Mouse (Mus musculus) granulocyte monocyte progenitor cell, adult 5-6 weeks (primary cell): Measurements from ENCODE around the gene Armh3. TPM values are rescaled to one million over a fixed set of nuclear protein-coding genes. Genes with fewer than 3 reads are reported as not detected.

Experiments
- ATAC-seq: replicated peaks from 2 replicates; pipeline ENCODE4 v1.8.0; 2016; ENCODE audit warnings: mild to moderate bottlenecking, moderate TSS enrichment, inconsistent platforms; ENCODE audit not compliant: poor library complexity, severe bottlenecking
- total RNA-seq, 2 experiments: library from RNA; stranded (forward) in 1 of 2; stranded (reverse) in 1 of 2; fragments of 200-712, 200-1000 nt in 1 of 2; fragments of >200 nt in 1 of 2; fragmentation: Nextera tagmentation in 1 of 2; gene quantifications; 2 replicates each; pipeline ENCODE4 v1.2.3; 2014 to 2017

Gene Armh3
- total RNA-seq, 2 experiments from 2014 or later, result 13.3 to 15.1 TPM

DNA sequence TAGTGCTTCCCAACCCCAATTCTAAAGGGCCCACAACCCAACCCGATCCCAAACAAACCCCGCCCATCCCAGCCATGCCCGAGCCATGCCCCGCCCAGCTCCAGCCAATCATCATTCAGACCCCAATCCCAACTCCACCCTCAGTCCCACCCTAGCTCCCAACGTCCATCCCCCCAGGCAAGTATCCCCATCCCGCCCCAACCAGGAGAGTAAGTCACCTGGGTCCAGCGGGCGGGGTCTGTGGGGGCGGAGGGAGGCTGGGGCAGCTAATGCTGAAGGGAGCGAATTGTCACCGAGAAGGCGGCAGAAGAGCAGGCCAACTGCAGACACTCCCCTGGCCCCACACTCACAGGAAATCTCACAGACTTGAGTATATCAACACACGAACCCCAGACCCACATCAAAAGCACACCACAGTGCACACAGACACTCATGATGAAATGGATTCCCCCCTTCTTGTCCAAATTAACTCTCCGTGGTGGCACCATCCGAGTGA lies 202.2 kb downstream of the Armh3 start:
- ATAC-seq, result peak; percentile 20; the same call in 1 of the 2 replicates

DNA sequence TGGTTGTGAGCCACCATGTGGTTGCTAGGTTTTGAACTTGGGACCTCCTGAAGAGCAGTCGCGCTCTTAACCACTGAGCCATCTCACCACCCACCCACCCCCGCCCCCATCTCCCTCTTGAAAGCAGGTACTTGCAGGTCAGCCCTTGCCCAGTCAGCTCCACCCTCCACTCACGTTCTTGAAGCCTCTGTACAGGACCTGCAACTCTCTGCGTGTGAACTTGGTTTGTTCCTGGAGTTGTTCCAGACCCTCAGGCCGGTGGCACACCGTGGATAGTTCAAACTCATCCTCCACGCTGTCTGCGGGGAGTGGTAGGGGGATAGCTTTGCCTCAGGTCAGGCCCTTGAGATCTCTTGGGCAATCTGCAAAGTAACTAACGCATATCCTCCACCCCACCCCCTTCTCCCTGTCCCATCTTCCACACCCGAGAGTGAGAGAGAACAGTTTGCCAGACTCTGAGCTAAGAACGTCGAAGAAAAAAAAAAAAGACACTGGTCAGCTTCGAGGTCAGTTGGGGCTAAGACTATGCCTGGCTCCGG lies 202.8 kb downstream of the Armh3 start:
- ATAC-seq, result no peak

DNA sequence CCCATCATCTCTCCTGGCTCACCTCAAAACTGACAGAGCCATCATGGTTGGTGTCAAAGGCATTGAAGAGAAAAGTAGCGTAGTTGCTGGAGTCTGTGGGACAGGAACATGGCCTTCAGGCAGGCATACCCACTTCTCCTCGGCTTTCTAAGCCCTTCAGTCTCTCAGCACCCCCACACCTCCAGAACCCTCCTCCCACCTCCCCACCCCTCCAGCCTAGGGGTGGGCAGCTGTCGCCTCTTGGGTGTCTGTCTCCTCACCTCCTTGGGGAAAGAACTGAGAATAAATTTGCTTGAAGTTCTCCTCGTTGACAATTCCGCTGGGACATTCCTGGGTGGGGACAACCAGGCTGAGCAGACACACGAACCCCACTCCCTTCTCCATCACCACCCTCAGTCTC lies 203.6 kb downstream of the Armh3 start:
- ATAC-seq, result no peak

DNA sequence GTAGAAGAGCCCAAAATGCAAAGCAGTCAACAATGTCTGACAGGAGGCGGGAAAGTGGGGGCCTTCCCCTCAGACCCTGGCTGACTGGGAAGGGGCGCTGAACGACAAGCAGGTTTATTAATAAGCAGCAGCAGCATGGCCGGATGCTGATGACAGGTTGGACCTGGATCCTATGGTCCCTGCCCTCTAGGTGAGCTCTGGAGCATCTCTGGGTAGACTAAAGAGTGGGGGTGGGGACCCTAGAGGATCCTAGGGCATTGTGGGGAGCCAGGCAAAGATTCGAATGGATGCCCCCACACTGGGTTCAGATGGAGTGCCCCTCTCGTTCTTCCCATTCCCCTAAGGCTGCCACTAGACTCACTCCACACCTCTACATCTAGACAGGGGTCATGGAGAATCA lies 205.9 kb downstream of the Armh3 start:
- ATAC-seq, result no peak

DNA sequence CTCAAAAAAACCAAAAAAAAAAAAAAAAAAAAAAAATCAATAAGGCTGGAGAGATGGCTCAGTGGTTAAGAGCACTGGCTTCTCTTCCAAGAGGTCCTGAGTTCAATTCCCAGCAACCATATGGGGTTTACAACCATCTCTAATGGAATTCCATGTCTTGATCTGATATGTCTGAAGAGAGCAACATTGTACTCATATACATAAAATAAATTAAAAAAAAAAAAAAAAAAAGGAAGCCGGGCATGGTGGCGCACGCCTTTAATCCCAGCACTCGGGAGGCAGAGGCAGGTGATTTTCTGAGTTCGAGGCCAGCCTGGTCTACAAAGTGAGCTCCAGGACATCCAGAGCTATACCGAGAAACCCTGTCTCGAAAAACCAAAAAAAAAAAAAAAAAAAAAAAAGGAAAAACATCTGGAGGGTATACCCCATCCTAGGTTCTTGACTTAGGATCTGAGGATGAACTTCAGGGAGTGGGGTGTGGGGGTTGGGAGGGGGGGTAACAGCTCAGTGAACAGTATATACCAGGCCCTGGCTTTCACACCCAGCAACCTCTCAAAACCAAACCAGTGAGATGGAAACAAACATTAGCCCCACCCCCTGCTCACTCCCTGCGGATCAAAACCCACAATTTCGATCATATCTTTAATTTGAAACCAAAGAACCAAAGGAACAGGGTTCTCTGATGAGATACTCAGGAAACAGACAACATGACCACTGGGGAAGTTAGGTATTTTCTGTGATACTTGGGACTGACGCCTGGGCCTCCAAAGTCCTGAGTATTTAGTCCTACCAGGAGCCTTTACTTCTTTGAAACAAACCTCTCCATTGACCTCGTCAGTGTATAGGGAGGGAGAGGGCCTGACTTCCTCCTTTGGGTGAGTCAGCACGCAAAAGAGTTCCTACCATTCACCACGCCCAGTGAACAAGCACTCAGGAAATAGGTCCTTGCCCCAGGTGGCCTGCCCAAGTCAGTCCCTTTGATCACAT lies 208.1 kb downstream of the Armh3 start:
- peak; percentile 97 for ATAC-seq

DNA sequence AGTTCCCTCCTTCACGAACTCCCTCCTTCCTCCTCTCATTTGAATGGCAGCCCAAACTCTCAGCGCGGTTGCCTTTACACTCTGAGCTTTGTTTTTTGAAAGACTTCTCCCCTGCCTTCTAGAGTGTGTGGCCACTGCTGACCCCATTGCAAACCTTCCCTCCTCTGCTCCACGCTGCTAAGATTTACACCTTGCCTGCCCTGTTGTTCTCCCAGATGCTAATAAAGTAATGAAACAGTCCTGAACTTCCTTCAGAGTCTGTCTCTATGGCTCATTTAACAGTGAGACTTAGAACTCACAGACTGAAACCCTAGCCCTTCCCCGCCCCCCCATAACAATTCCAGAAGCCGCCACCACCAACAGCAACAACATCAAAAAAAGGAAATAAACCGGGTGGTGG lies 208.9 kb downstream of the Armh3 start:
- no peak for ATAC-seq

DNA sequence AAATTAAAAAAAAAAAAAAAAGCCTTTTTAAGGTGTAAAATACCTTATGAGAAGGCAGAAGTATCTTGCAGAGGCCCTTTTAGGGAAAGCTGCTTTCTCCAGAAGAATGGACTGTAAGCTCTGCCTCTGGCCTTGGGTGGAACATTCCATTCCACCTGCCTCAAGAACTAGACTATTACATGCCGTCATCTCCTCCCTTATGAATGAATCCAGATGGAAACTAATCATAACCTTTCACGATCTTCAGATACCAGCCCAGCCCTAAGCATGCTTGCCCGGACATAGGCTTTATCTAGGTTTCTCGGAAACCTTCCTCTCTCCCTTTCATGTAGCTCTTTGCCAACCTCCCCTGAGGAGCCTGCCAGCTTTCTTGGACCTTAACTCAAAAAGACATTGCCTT lies 210.0 kb downstream of the Armh3 start:
- ATAC-seq, result no peak

DNA sequence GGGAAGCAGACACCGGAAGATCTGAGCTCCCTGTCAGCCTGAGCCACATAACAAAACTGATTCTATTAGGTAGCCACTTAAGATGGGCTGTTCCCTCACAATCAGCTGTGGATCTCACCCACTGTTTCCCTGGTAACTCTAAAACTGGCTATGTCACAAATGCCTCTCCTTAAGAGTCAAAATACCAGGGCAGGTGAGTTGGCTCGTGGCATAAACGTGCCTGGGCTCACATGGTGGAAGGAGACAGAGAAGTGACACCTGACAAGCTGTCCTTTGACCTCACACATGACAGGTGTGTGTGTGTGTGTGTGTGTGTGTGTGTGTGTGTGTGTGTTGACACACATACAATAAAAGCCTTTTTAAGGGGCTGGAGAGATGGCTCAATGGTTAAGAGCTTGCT lies 210.8 kb downstream of the Armh3 start:
- no peak for ATAC-seq

DNA sequence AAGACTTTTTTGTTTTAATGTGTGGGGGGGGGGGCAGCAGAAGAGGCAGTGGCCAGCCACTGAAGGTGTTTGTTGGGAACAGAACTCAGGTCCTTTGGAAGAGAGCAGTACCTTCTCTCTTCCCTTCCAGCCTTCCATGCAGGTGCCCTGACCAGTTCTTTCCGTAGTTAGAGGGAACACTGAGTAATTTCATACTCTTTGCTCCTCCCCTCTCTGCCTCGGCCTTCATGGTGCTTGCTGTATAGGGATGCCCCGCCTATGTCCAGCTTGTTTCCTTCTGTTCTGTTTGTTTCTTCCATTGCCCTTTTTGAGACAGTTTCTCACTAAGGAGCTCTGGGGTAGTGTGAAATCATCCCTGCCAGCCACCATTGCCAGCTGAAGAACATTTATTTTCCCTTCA lies 212.8 kb downstream of the Armh3 start:
- no peak for ATAC-seq

DNA sequence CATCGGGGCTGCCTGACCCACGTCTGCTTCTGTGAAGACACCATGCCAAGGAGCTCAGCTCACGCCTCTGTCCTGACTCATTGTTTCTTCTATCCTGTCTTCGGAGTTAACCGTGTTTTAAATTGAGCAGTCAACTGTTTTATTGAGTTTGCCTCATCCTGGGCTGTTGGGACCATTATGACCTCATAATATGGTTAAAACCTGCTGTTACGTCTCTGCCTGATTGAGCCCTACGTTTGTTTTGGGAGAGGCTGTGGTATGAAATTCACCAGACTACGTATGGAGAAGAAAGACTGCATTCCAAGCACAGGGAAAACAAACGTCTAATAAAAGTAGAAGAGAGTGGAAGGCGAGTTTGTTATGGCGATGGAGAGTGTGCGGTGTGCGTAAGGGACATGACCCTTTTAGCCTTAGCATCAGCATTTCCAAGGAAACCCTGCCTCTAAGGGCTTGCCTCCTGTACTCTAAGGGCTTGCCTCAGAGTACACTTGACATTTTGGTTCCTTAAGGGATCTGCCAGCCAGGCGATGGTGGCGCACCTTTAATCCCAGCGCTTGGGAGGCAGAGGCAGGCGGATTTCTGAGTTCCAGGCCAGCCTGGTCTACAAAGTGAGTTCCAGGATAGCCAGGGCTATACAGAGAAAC lies 214.2 kb downstream of the Armh3 start:
- no peak for ATAC-seq

DNA sequence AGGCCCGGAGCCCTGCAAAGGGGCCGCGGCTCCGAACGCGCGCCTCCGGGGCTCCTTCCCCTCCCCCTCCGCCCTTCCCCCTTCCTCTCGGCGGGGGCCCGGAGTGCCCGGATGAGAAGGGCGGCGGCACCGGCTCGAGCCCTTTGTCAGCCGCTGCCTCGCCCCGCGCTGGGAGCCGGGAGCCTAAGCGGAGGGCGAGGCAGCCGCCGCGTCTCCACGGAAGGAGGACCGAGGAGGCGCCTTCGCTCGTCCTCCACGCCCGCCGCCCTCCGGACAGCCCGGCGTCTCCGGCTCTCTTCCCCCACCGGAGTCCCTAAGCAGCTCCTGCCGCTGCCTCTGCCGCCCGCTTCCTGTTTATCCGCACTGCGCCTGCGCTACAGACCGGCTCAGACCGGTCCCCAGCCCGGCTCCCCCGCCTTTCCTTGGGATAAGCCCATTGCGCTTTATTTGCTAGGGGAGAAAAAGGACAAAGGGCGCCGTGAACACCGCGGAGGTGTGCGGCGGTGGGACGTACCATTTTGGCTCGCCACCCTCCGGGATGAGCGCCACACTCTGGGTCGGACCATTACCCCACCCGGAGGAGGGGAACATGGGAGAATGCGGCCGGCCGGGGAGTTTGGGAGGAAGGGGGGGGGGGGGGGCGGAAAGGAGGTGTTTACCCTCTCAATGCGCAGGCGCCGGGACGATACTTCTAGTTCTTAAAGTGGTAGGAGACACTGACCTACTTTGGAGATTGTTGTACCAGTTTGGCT lies 214.9 kb downstream of the Armh3 start, which contains the start of gene Mgea5:
Gene Mgea5 (minus strand): TSS at position 657 of the 752 bp plus-strand sequence.
- peak; percentile 92 for ATAC-seq

DNA sequence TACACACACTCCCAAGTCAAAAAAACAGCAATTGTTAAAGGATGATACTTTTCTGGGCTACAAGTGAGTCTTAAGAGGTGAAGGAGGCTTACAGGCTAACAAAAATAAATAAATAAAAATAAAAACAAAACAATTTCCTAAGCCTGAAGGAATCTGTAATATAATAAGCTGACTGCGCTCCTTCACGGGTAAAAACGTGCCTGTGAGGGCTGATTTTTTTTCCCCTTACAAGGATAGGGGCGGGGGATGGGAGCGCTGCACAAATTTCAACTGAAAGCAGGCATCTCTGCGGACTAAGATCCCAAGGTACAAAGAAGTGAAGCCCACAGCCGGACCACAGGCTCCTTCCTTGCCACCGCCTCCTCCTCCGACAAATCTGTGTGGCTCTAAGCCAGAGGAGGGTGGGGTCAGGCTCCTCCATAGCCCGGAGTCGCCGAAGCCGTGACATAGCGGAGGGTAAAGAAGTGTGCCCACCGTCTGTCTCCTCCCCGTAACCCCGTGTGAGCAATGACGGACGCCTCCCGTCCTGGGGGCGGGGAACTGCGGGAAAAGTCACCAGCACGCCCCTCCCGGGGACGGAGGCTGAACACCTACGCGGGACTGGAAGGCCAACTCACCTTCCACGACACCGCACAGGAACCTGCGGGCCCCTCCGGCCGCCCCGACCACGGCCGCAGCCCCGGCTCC lies 215.8 kb downstream of the Armh3 start:
- peak; percentile 74 for ATAC-seq

DNA sequence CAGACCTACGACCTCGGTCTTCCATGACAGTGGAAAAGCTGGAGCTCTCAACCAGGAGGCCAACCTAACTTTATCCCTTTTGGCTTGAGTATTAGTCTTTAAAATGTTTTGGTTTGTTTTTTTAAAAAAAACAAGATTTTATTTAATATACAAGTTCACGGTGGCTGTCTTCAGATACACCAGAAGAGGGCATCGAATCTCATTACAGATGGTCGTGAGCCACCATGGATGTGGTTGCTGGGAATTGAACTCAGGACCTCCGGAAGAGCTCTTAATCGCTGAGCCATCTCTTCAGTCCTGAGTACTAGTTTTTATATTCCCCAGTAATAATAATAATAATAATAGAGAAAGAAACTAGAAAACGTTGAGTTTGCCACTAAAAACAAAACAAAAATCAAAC lies 216.6 kb downstream of the Armh3 start:
- no peak for ATAC-seq

DNA sequence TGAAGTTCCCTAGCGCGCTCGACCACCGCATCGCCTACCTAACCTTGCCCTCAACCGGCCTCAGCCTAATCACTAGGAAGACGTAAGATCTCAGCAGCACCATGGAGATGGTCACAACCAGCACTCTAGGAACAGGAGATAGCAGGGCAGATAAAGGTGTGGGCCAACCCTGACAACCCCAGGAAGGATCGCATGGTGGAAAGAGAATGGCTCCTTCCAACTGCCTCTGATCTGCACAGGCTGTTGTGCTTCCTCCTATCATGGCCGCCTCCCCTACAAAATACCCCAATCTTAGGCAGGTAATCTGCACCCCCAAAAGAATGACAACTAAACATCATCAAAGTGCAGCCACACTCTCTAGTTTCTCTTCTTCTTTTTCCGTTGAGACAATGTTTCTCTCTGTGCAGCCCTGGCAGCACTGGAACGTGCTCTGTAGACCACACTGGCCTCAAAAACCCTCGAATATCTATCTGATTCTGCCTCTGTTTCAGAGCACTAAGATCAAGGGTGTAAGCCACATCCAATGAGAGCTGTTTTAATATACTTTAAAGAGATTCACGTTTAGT lies 217.9 kb downstream of the Armh3 start:
- no peak for ATAC-seq

DNA sequence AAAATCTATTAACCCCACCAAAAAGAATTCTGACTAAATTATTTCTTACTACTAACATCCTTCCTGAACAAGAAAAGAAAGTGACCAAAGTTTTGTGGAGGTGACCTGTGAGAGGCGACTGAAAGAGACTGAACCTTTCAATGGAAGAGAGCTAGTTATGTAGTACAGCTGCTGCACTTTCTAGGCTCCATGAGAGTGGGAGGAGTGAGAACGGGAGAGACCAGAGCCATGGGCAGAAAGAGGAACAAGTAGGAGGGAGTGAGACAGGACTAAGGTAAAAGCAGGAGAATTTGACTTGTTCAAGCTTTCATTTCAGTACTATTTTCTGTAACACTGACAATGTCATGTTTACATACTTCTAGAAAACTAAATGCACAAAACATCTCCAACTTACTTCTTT lies 222.8 kb downstream of the Armh3 start:
- ATAC-seq, result no peak

DNA sequence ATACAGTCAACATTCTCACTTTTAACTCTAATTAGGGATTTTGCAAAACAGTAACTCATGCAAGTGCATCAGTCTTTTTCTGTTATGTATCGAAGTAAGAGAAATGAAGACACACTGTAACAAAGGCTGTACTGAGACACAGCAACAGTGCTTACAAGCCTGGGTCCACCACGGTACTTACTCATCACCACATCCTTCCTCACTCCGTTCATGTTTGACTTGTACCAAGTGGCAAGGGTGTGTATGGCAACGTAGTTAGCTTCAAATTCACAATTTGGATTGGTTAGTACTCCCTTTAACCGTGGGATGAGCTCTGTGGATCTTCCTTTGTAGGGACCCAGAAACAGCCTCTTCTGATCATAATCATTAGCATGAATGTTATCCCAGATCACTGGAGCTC lies 226.8 kb downstream of the Armh3 start:
- no peak for ATAC-seq
